Mouse (Mus musculus): ENCODE data around the gene Tspan12. TPM values are rescaled to one million over a fixed set of nuclear protein-coding genes. Genes with fewer than 3 reads are reported as not detected.
A peak's percentile ranks its signal among the peaks of the same experiment; 100 is the strongest.
"Not testable (repeated sequence)": the region's sequence is repeated elsewhere in the genome, so short reads cannot be mapped to it uniquely, and the experiment has no call there.

Gene Tspan12
- polyA plus RNA-seq (2016; fragmentation: Nextera tagmentation; extraction: Ambion mirVana) = 55.0 and 57.0 TPM in 2 replicates

DNA sequence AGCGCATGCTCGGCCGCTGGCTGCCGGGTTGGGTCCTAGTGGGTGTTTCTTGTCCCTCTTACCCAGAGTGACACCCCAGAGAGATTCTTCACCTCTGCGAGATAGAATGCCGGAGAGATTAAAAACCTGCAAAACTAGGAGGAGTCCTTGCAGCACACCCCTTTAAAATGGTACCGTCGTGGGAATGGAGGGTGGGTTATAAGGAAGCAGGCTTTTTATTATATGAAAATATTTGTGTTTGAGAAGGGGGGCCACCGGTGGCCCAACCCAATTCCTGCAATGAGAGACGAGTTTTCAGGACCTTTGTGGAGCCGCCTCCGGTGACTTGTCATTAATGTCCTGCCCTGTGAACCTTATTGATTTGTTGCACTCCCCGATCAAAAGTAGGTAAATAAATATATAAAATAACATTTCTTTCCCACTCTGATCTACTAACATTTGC is at the start of gene Tspan12:
Gene Tspan12 (minus strand): TSS at position 172 of the 442 bp plus-strand sequence.
- Histone ChIP-seq H3K9ac (peak within 1 kb of the TSS; percentile 79), H3K4me2 (replicated peaks) (peak within 1 kb of the TSS; percentile 69), H3K27ac (peak within 1 kb of the TSS; percentile 87), H3K4me3 (peak within 1 kb of the TSS; percentile 65), H3K9me3 (replicated peaks) (no peaks in the 10 kb centered on the region), H3K4me1 (peaks cover 12% of the 10 kb centered on the region), H3K36me3 (0 out of 2 replicates have a peak, but pooled peaks cover 7% of the 10 kb centered on the region), H3K27me3 (no peaks in the 10 kb centered on the region)
- WGBS = under 1% methylated on average over 13 of the region's 13 CpGs
- no peak; the same call in 1 of the 2 replicates for ATAC-seq (ENCODE audit: low FRiP score)

DNA sequence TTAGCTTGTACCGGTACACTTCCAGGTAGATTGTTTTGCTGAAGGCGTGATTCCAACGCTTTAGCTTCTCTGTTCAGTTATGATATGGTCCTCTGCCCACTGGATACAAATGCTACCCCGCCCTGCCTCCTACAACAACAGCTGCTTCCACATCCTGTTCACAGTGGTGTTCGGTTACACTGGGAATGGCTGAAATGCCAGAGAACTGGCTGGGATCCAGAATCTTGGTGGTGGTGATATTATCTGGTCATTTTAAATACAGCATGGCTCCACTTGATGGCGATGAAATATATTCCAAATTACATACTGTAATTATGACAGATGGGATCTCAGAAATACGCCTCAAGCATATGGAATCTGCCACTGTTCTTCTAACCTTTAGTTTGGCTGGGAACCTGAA is 42.1 kb upstream of the Tspan12 start:
- no peak overlapping the region for H3K27ac ChIP-seq
- H3K27me3 ChIP-seq = no peaks in the 10 kb centered on the region
- H3K36me3 ChIP-seq = no peaks in the 10 kb centered on the region
- no peak overlapping the region for H3K9ac ChIP-seq
- H3K9me3 ChIP-seq (replicated peaks) = no peaks in the 10 kb centered on the region
- H3K4me2 ChIP-seq (replicated peaks) = no peak overlapping the region
- 0 out of 2 replicates have a peak, but pooled peaks cover 3% of the 10 kb centered on the region for H3K4me1 ChIP-seq
- H3K4me3 ChIP-seq = no peak overlapping the region
- ATAC-seq (ENCODE audit: low FRiP score) = no peak
- 59% methylated on average over 7 of the region's 7 CpGs for WGBS

GRCm38 (mm10) chr6:21889101-21889500 is 36.8 kb upstream of the Tspan12 start:
- no peaks in the 10 kb centered on the region for H3K27me3 ChIP-seq
- 79% methylated on average over 2 of the region's 2 CpGs for WGBS
- H3K4me3 ChIP-seq = no peak overlapping the region
- no peak overlapping the region for H3K27ac ChIP-seq
- H3K4me2 ChIP-seq (replicated peaks) = no peak overlapping the region
- no peaks in the 10 kb centered on the region for H3K4me1 ChIP-seq
- no peaks in the 10 kb centered on the region for H3K9me3 ChIP-seq (replicated peaks)
- H3K36me3 ChIP-seq = no peaks in the 10 kb centered on the region
- no peak for ATAC-seq (ENCODE audit: low FRiP score)
- no peak overlapping the region for H3K9ac ChIP-seq

DNA sequence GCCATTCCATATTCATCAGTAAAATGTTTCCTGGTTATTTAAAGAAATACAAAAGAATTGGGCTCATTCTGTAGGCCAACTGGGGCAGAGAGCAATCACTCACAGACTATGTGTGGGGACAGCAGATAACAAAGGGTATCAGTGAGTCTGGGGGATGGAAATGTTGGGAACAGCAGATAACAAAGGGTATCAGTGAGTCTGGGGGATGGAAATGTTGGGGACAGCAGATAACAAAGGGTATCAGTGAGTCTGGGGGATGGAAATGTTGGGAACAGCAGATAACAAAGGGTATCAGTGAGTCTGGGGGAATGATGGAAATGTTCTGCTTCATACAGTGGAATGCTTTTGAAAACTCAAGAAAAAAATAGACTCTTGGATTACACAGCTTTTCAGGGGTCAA is 35.7 kb upstream of the Tspan12 start:
- not testable (repeated sequence) for H3K4me2 ChIP-seq (replicated peaks); H3K36me3 ChIP-seq; H3K4me3 ChIP-seq; H3K27me3 ChIP-seq; H3K9me3 ChIP-seq (replicated peaks); H3K9ac ChIP-seq; ATAC-seq (ENCODE audit: low FRiP score); H3K4me1 ChIP-seq; H3K27ac ChIP-seq

DNA sequence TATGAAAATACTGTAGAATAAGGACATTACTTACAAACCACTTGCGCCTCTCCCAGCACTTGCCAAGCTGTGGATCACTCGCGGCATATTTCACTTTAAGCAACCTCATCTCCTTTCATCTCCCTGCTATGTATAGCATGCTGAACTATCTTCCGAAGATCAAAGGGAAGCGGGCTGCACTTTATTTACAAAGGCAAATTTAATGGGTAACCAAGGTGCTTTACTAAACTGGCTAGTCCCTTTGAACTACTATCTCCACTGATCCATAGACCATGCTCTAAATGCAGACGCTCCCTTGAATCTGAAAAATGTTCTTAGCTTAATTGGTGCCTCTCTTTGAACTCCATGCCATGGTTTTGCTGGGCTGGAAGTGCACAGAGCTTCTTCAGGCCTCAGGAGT is 27.2 kb upstream of the Tspan12 start:
- Histone ChIP-seq H3K4me1 (no peaks in the 10 kb centered on the region), H3K36me3 (no peaks in the 10 kb centered on the region), H3K4me2 (replicated peaks) (no peak overlapping the region), H3K9me3 (replicated peaks) (no peaks in the 10 kb centered on the region; the same call in 1 of the 2 replicates), H3K9ac (no peak overlapping the region), H3K4me3 (no peak overlapping the region), H3K27me3 (no peaks in the 10 kb centered on the region), H3K27ac (no peak overlapping the region)
- 77% methylated on average over 6 of the region's 6 CpGs for WGBS
- ATAC-seq (ENCODE audit: low FRiP score) = no peak

DNA sequence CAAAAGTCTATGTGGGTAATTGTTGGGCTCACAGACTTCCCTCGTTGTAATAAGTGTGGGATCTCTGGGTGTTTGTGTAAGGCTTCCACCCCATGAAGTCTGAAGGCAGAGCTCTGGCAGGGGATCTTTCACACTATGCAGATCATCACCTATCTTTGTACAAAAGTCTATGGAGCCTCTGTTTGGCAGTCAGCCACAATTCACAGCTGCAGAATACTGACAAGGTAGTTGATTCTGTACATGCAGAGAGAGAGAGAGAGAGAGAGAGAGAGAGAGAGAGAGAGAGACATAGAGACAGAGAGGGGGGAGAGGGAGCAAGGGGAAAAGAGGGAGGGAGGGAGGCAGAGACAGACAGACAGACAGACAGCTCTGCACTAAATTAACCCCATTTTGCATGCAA is 15.0 kb upstream of the Tspan12 start:
- whole genome bisulfite sequencing = 53% methylated on average over 1 of the region's 1 CpGs
- no peaks in the 10 kb centered on the region for H3K9me3 ChIP-seq (replicated peaks)

GRCm38 (mm10) chr6:21864179-21864578 is 11.9 kb upstream of the Tspan12 start:
- Histone ChIP-seq H3K4me1 (no peaks in the 10 kb centered on the region), H3K4me3 (no peak overlapping the region), H3K9me3 (replicated peaks) (no peaks in the 10 kb centered on the region), H3K36me3 (no peaks in the 10 kb centered on the region), H3K27ac (no peak overlapping the region), H3K9ac (no peak overlapping the region), H3K27me3 (no peaks in the 10 kb centered on the region), H3K4me2 (replicated peaks) (no peak overlapping the region)
- ATAC-seq (ENCODE audit: low FRiP score) = no peak
- WGBS = 63% methylated on average over 8 of the region's 8 CpGs

More for the DNA sequence above, 15.0 kb upstream of the Tspan12 start:
- Histone ChIP-seq H3K27me3 (no peaks in the 10 kb centered on the region), H3K27ac (no peak overlapping the region), H3K4me2 (replicated peaks) (no peak overlapping the region), H3K9ac (no peak overlapping the region), H3K36me3 (no peaks in the 10 kb centered on the region), H3K4me3 (no peak overlapping the region), H3K4me1 (no peaks in the 10 kb centered on the region)
- no peak for ATAC-seq (ENCODE audit: low FRiP score)

DNA sequence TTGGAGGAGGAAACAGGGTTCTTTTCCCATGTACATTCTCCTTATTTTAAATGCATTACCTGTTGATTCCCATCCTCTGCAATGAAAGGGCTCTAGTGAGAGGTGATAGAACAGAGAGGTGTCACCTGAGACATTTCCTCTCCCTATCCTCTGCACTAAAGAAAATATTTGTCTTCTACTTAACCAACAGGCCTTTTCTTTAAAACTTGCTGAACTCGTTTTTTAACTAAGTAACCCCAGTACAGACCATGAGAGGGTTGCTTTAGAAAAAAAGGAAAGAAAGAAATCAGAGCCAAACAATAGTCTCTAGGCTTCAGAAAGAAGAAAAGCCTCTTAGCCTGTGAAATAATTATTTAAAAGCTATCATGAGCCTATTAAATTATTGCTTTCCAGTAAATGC is 11.2 kb upstream of the Tspan12 start:
- Histone ChIP-seq H3K27ac (no peak overlapping the region), H3K9ac (no peak overlapping the region), H3K27me3 (no peaks in the 10 kb centered on the region), H3K4me3 (no peak overlapping the region), H3K9me3 (replicated peaks) (no peaks in the 10 kb centered on the region), H3K4me2 (replicated peaks) (no peak overlapping the region), H3K4me1 (peaks cover under 1% of the 10 kb centered on the region; the same call in 1 of the 2 replicates), H3K36me3 (no peaks in the 10 kb centered on the region)
- WGBS = 33% methylated on average over 1 of the region's 1 CpGs
- no peak for ATAC-seq (ENCODE audit: low FRiP score)

GRCm38 (mm10) chr6:21861316-21861715 is 9.0 kb upstream of the Tspan12 start:
- Histone ChIP-seq H3K27ac (no peak overlapping the region), H3K9me3 (replicated peaks) (no peaks in the 10 kb centered on the region), H3K4me3 (no peak overlapping the region), H3K27me3 (no peaks in the 10 kb centered on the region), H3K36me3 (no peaks in the 10 kb centered on the region), H3K4me1 (peaks cover 12% of the 10 kb centered on the region), H3K9ac (no peak overlapping the region), H3K4me2 (replicated peaks) (no peak overlapping the region)
- no peak for ATAC-seq (ENCODE audit: low FRiP score)
- WGBS = 75% methylated on average over 2 of the region's 2 CpGs

DNA sequence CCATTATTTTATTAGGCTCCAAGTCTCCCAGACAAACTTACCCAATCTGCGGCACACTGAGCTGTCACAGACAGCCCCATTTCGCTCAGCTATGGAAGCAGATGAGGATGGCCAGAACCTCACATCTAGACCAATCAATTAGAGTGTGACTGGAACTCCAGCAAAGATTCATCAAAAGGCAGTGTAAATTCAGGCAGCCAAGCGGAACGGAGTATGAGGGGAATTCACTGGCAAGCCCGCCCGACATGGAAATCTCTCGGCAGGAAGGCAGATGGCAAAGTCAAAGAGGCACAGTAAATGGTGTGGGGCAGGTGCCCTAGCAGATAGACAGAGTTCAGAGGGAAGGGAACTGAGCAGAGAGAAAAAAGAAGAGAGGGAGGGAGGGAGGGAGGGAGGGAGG is 5.5 kb upstream of the Tspan12 start:
- 8% methylated on average over 7 of the region's 7 CpGs for WGBS
- Histone ChIP-seq H3K9me3 (replicated peaks) (no peaks in the 10 kb centered on the region), H3K4me1 (peaks cover 12% of the 10 kb centered on the region), H3K4me3 (no peak overlapping the region), H3K9ac (no peak overlapping the region), H3K4me2 (replicated peaks) (peak overlapping the region; percentile 22), H3K27ac (no peak overlapping the region), H3K27me3 (no peaks in the 10 kb centered on the region), H3K36me3 (no peaks in the 10 kb centered on the region)
- ATAC-seq (ENCODE audit: low FRiP score) = peak; percentile 93

- H3K4me2 ChIP-seq (replicated peaks) = no peak overlapping the region
- WGBS = 52% methylated on average over 7 of the region's 7 CpGs
- no peaks in the 10 kb centered on the region for H3K27me3 ChIP-seq
- H3K4me3 ChIP-seq = no peak overlapping the region
- no peaks in the 10 kb centered on the region for H3K36me3 ChIP-seq
- no peak overlapping the region for H3K27ac ChIP-seq
- no peak for ATAC-seq (ENCODE audit: low FRiP score)
- H3K9me3 ChIP-seq (replicated peaks) = no peaks in the 10 kb centered on the region
- no peak overlapping the region for H3K9ac ChIP-seq
- peaks cover 19% of the 10 kb centered on the region for H3K4me1 ChIP-seq
These were observed 3.6 kb upstream of the Tspan12 start for GRCm38 (mm10) chr6:21855921-21856320.

- ATAC-seq (ENCODE audit: low FRiP score) = no peak
- Histone ChIP-seq H3K4me2 (replicated peaks) (no peak overlapping the region), H3K4me3 (no peak overlapping the region), H3K36me3 (0 out of 2 replicates have a peak, but pooled peaks cover 2% of the 10 kb centered on the region), H3K9me3 (replicated peaks) (no peaks in the 10 kb centered on the region), H3K9ac (no peak overlapping the region), H3K27ac (no peak overlapping the region), H3K27me3 (no peaks in the 10 kb centered on the region), H3K4me1 (peaks cover 21% of the 10 kb centered on the region)
- 48% methylated on average over 6 of the region's 6 CpGs for WGBS
These were observed 1.0 kb upstream of the Tspan12 start for GRCm38 (mm10) chr6:21853342-21853741.

DNA sequence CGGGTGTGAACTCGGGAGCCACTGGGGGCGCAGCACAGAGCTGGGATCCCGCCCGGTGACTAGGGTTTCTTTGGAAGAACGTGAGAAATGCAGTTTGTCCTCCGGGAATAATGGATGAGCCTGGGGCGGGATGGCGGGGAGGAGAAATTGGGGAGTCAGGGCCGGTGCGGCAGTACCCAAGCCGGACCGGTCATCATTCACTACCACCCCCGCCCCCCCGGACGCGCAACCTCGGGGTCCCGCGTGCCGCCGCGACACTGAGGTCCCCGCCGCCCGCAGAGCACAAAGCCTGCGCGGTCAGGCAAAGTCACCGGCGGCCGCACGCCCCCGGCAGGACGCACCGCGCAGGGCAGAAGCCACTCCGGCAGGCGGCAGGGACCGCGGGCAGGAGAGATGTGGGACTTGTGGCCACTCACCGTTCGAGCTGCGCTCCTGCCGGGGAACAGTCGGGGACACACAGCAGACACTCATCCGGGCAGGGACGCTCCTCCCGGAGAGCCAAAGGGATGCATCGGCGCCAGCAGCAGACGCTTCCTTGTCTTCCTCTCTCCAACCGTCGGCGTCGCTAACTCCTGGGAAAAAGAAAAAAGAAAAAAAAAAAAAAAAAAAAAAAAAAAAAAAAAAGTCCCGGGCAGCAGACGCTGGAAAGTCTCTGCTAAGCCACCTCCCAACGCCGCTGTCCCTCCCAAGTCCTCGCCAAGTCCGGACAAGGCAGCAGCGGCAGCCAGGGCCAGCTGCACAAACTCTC is 545 bp downstream of the Tspan12 start:
- ATAC-seq (ENCODE audit: low FRiP score) = peak; percentile 87
- H3K36me3 ChIP-seq = 0 out of 2 replicates have a peak, but pooled peaks cover 7% of the 10 kb centered on the region
- no peaks in the 10 kb centered on the region for H3K27me3 ChIP-seq
- H3K9me3 ChIP-seq (replicated peaks) = no peaks in the 10 kb centered on the region
- peak overlapping the region; percentile 69 for H3K4me2 ChIP-seq (replicated peaks)
- H3K4me3 ChIP-seq = peak overlapping the region; percentile 65
- WGBS = 1% methylated on average over 62 of the region's 62 CpGs
- peaks cover 12% of the 10 kb centered on the region for H3K4me1 ChIP-seq
- peak overlapping the region; percentile 79 for H3K9ac ChIP-seq
- peak overlapping the region; percentile 87 for H3K27ac ChIP-seq
